Mouse (Mus musculus) neural tube, embryonic 11.5 days (tissue): ENCODE data around the gene Gli3. TPM values are rescaled to one million over a fixed set of nuclear protein-coding genes. Genes with fewer than 3 reads are reported as not detected.

Experiments used
- ATAC-seq: fragments of 200-750 bp; cut with Nextera tagmentation; 2 replicates; pipeline ENCODE4 v1.8.0; 2017; ENCODE audit warnings: moderate number of reproducible peaks, mild to moderate bottlenecking, moderate TSS enrichment, moderate library complexity; ENCODE audit not compliant: insufficient read depth, low FRiP score, low TSS enrichment
- DNase-seq: peaks from one replicate; pipeline ENCODE4 v3.0.0-alpha.2; 2015; ENCODE audit warnings: low spot score
- H3K27ac ChIP-seq: fragments of 300-500 bp; sonication (generic); 2 replicates; pipeline ENCODE4 v1.5.1; 2014; ENCODE audit warnings: low read depth, mild to moderate bottlenecking, low read length
- H3K27me3 ChIP-seq: fragments of 300-500 bp; sonication (generic); 2 replicates; pipeline ENCODE4 v1.6.1; 2014; ENCODE audit warnings: mild to moderate bottlenecking, low read length, mixed read lengths; ENCODE audit not compliant: control insufficient read depth, insufficient read depth
- H3K36me3 ChIP-seq: fragments of 300-500 bp; sonication (generic); 2 replicates; pipeline ENCODE4 v1.6.1; 2014; ENCODE audit warnings: mild to moderate bottlenecking, low read length, moderate library complexity, mixed read lengths; ENCODE audit not compliant: control insufficient read depth, insufficient read depth
- H3K4me1 ChIP-seq: fragments of 300-500 bp; sonication (generic); 2 replicates; pipeline ENCODE4 v1.6.1; 2014; ENCODE audit warnings: low read length, mixed read lengths; ENCODE audit not compliant: control insufficient read depth, insufficient read depth
- H3K4me2 ChIP-seq: fragments of 300-500 bp; sonication (generic); 2 replicates; pipeline ENCODE4 v1.6.1; 2014; ENCODE audit warnings: low read depth, mild to moderate bottlenecking, moderate library complexity
- H3K4me3 ChIP-seq: fragments of 300-500 bp; sonication (generic); 2 replicates; pipeline ENCODE4 v1.5.1; 2014; ENCODE audit warnings: low read depth, low read length
- H3K9ac ChIP-seq: fragments of 300-500 bp; sonication (generic); 2 replicates; pipeline ENCODE4 v1.6.1; 2014; ENCODE audit warnings: mild to moderate bottlenecking, low read length
- H3K9me3 ChIP-seq: fragments of 300-500 bp; sonication (generic); 2 replicates; pipeline ENCODE4 v1.6.1; 2016; ENCODE audit warnings: low read length; ENCODE audit not compliant: control insufficient read depth
- WGBS: fragments of 180-500 bp; shearing (Covaris S2); extraction: QIAGEN DNeasy Blood & Tissue Kit; methylation state at CpG from one replicate; pipeline ENCODE4 v1.1.7; 2014; 5-methylcytosine and 5-hydroxymethylcytosine counted together
- polyA plus RNA-seq: library from polyadenylated mRNA; unstranded; fragments of >200 nt; fragmentation: Nextera tagmentation; extraction: Ambion mirVana; gene quantifications from 2 replicates; pipeline ENCODE4 v1.2.1, GENCODE M21; 2014

Gene Gli3
- polyA plus RNA-seq, 1 experiment from 2014 or later = 32.3 TPM

DNA sequence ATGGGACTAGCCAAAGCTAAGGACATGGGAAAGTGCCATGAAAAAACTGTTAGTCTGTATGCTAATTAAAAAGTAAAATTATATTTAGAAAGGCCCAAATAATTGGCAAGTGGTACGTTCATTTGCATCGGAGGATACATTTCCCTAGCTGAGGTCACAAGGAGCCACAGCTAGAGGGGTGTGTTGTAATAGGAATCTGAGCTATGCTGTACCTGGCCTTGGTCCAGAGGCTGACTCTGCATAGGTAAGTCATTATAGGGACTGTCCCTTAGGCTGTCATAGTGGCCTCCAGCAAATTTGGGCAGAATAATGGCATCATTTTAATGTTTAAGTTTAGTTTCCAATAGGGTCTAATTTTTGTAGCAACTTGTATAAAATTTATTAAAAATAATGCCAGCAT is 75.4 kb downstream of the Gli3 start:
- H3K27ac ChIP-seq = no peak overlapping the region
- no peaks in the 10 kb centered on the region for H3K36me3 ChIP-seq
- no peaks in the 10 kb centered on the region for H3K9me3 ChIP-seq
- H3K4me1 ChIP-seq = peaks cover 28% of the 10 kb centered on the region
- no peaks in the 10 kb centered on the region for H3K27me3 ChIP-seq
- no peak overlapping the region for H3K4me2 ChIP-seq
- no peak for DNase-seq
- no peak overlapping the region for H3K9ac ChIP-seq
- ATAC-seq = no peak
- 89% methylated on average over 2 of the region's 2 CpGs for WGBS
- H3K4me3 ChIP-seq = no peak overlapping the region

DNA sequence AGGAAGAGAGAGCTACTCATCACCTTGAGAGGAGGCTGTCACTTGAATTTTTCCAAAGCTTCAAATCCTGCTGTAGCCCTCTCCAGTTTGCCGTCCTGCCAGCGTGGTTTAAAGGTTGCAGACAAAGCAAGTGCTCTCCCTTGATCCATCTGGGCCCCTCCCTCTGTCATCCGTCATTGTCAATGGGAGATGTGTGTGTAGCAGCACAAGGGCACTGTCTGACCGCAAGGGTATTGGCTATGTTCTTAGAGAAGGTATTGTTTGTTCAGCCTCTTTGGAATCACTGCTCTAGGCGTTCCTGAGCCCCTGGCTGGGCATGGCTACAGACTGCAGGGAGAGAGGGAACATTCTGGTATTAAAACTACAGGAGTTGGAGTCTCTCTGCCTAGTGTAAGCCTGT is 79.0 kb downstream of the Gli3 start:
- 3% methylated on average over 5 of the region's 5 CpGs for WGBS
- Histone ChIP-seq H3K4me2 (peak overlapping the region; percentile 10; the same call in 1 of the 2 replicates), H3K9ac (no peak overlapping the region), H3K27me3 (no peaks in the 10 kb centered on the region), H3K4me1 (peaks cover 56% of the 10 kb centered on the region), H3K9me3 (no peaks in the 10 kb centered on the region), H3K36me3 (no peaks in the 10 kb centered on the region), H3K4me3 (no peak overlapping the region), H3K27ac (peak overlapping the region; percentile 24)
- DNase-seq = peak; percentile 79
- ATAC-seq = peak; percentile 81

DNA sequence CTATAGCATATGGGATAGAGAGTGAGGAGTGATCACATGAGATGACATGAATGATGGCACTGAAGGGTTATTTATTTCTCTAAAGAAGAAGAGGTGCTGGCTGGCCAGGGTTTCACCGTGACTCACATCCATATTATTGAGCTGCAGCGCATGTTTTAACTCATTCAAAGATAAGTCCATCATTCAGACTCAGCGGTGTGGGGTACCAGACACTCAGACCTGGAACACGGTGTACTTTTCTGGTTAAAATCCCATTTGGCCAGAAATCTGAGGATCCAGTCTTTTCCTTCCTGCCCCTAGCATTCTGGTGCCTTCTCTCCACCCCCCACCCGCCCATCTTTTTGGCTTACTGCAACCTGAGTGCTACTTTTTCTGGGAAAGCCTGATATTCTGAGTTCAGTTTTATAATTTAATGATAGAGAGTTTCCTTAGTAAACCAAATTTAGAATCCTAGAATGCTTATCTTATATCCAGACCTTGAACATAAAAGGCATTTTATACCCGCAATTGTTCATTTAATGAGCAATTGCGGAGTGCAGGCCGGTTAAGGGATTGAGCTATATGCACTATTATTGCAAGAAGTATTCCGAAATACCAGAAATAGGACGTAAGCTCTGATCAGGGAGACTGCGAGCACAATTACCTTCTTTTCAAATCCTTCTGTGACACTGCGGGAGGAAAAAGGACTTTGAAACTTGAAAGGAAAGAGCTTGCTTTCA is 80.3 kb downstream of the Gli3 start:
- H3K9ac ChIP-seq = no peak overlapping the region
- no peak overlapping the region for H3K4me3 ChIP-seq
- H3K4me2 ChIP-seq = peak overlapping the region; percentile 8; the same call in 1 of the 2 replicates
- 34% methylated on average over 12 of the region's 12 CpGs for WGBS
- DNase-seq = peak; percentile 33
- no peak for ATAC-seq
- peaks cover 56% of the 10 kb centered on the region for H3K4me1 ChIP-seq
- H3K9me3 ChIP-seq = no peaks in the 10 kb centered on the region
- H3K27me3 ChIP-seq = no peaks in the 10 kb centered on the region
- no peaks in the 10 kb centered on the region for H3K36me3 ChIP-seq
- peak overlapping the region; percentile 63 for H3K27ac ChIP-seq

DNA sequence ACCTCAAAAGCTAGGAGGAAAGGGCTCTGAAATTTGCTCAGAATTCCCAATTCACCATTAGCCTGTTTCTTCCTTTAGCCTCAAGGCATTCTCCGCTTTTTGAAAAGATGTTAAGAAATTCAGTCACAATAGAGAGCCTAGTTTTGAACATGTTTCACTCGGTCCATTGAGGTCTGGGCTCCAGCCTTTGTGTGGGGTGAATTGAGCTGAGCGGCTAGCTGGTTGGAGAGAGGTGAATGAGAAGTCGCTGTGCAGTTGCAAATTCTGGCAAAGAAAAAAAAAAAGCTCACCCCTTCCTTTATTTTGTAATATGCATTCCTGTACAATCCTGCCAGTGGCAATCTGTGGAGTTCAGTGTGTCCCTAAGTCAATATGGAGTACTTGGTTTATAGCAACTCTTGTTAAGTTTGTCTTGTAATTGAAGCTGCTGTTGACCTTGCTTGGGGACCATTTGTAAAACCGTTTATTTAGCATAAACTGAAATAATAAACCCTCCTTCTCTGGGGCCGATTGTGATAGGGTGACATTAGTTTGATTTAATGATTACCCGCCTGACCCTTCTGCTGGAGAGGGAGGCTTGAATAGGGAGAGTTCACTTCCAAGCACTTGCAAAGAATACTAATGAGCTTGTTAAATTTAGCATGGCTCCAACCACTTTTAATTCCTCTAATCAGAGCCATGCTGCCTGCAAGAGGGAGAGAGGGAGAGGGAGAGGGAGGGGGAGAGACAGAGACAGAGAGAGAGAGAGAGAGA is 81.0 kb downstream of the Gli3 start:
- Histone ChIP-seq H3K27ac (peak overlapping the region; percentile 63), H3K4me2 (no peak overlapping the region), H3K4me3 (no peak overlapping the region), H3K9ac (no peak overlapping the region), H3K4me1 (peaks cover 56% of the 10 kb centered on the region), H3K27me3 (no peaks in the 10 kb centered on the region), H3K9me3 (no peaks in the 10 kb centered on the region), H3K36me3 (no peaks in the 10 kb centered on the region)
- peak; percentile 63 for DNase-seq
- ATAC-seq = peak; percentile 81
- 19% methylated on average over 7 of the region's 7 CpGs for WGBS

DNA sequence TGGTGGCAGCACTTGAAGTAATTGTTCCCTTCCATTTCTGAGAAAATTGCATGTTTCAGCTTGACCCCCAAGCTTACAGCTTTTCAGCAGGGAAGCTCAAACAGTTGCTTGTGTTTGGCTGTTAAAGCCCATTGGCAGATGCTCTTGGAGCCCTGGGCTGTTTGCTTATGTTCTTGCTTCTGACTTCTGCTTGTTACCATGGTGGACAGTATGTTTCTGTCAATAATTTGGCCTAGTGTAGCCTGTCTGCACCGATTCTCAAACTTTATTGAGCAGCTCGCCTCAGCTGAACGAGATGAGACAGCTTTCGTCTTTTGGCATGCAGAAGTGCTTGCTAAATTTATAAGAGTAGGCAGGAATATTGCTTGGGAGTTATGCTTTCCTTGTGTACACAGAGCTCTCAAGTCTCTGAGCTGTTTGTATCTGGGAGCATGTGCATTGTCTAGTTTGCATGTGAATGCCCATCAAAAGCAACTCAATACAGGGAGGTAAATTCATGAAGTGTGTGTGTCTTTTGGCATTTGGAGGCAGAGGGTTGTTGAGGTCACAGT is 82.4 kb downstream of the Gli3 start:
- Histone ChIP-seq H3K4me2 (no peak overlapping the region; the same call in 1 of the 2 replicates), H3K9ac (no peak overlapping the region), H3K27me3 (no peaks in the 10 kb centered on the region), H3K9me3 (no peaks in the 10 kb centered on the region), H3K4me1 (peaks cover 59% of the 10 kb centered on the region), H3K36me3 (no peaks in the 10 kb centered on the region), H3K27ac (no peak overlapping the region), H3K4me3 (no peak overlapping the region)
- 48% methylated on average over 4 of the region's 4 CpGs for WGBS
- DNase-seq (no peak), ATAC-seq (no peak)

DNA sequence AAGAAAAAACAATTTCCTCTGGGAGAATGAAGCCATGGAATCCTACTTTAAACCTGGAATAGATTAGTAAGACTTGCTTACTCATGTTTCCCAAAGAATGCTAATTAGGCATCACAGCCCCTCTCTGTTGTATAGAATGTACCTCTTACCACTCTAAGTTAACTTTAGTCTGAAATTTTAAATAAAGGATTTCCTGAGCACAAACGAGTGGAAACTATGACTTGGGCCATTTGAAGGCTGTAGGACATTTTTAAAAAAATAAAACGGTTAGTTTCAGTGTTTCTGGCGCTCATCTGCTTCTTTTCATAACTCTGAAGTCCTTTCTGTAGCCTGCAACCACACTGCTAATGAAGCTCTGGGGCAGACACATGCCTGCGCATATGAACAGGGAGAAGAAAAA is 83.2 kb downstream of the Gli3 start:
- Histone ChIP-seq H3K4me2 (no peak overlapping the region), H3K36me3 (no peaks in the 10 kb centered on the region), H3K27me3 (no peaks in the 10 kb centered on the region), H3K9ac (no peak overlapping the region), H3K4me3 (no peak overlapping the region), H3K4me1 (peaks cover 52% of the 10 kb centered on the region), H3K27ac (no peak overlapping the region), H3K9me3 (no peaks in the 10 kb centered on the region)
- WGBS = 80% methylated on average over 4 of the region's 4 CpGs
- ATAC-seq = no peak
- DNase-seq = no peak

DNA sequence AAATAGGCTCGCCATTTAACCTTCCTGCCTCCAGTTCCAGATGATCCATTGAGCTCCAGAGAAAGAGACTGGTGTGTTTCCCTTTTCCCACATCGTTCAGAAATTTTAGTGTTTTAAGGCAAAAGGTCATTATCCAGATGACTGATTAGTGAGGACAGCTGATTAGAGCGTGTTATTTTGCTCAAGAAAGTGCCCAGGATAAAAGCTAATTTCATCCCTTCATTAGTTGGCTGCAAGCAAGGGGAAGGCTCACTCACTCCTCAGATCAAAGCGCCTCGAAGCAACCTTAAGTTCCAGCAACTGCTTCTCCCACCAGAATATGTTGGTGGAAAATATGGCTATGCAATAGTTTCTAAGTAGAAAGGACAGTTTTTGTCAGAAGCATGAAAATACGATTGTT is 86.4 kb downstream of the Gli3 start:
- WGBS = 42% methylated on average over 6 of the region's 6 CpGs
- Histone ChIP-seq H3K4me1 (peaks cover 28% of the 10 kb centered on the region), H3K4me2 (no peak overlapping the region), H3K27me3 (no peaks in the 10 kb centered on the region), H3K27ac (no peak overlapping the region), H3K36me3 (no peaks in the 10 kb centered on the region), H3K9ac (no peak overlapping the region), H3K9me3 (no peaks in the 10 kb centered on the region), H3K4me3 (no peak overlapping the region)
- no peak for ATAC-seq
- no peak for DNase-seq

DNA sequence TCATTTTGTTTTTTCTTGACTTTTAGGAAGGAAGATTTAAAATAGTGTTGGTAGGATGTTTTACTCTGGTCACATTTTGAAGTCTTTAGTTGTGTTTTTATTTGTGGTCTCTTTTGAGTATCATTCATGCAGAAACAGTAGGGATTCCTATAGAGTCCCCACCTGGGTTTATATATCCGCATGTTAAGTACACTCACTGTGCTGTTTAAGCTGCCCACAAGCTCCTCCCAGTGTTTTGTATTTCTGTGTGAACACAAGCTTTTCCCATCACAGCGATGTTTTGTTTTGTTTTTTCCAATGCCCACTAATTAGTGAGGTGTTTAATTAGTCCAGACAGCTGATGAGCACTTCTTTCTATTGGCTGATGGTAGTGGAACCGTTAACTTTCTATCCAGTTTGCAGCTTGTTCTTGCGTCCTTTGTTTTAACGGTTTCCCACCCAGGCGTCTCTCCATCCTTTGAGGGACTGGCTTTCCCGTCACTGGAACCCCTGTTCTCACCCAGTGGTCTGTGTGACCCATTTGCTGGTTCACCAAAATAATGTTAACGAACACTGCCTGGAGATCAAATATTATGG is 87.1 kb downstream of the Gli3 start:
- no peak overlapping the region for H3K4me3 ChIP-seq
- no peaks in the 10 kb centered on the region for H3K27me3 ChIP-seq
- DNase-seq = no peak
- H3K9me3 ChIP-seq = no peaks in the 10 kb centered on the region
- no peak overlapping the region for H3K27ac ChIP-seq
- no peak overlapping the region for H3K4me2 ChIP-seq
- H3K36me3 ChIP-seq = no peaks in the 10 kb centered on the region
- WGBS = 66% methylated on average over 8 of the region's 8 CpGs
- H3K9ac ChIP-seq = no peak overlapping the region
- peaks cover 21% of the 10 kb centered on the region for H3K4me1 ChIP-seq
- no peak for ATAC-seq
